Mouse (Mus musculus): ENCODE results near the gene Bcas3. TPM values are rescaled to one million over a fixed set of nuclear protein-coding genes. Genes with fewer than 3 reads are reported as not detected.

The Bcas3 gene
- total RNA-seq (2014; fragmentation: Nextera tagmentation) (33.2 and 41.3 TPM in 2 replicates), total RNA-seq (2017) (19.0 and 20.1 TPM in 2 replicates), polyA plus RNA-seq (2012) (61.0 and 74.3 TPM in 2 replicates)

DNA sequence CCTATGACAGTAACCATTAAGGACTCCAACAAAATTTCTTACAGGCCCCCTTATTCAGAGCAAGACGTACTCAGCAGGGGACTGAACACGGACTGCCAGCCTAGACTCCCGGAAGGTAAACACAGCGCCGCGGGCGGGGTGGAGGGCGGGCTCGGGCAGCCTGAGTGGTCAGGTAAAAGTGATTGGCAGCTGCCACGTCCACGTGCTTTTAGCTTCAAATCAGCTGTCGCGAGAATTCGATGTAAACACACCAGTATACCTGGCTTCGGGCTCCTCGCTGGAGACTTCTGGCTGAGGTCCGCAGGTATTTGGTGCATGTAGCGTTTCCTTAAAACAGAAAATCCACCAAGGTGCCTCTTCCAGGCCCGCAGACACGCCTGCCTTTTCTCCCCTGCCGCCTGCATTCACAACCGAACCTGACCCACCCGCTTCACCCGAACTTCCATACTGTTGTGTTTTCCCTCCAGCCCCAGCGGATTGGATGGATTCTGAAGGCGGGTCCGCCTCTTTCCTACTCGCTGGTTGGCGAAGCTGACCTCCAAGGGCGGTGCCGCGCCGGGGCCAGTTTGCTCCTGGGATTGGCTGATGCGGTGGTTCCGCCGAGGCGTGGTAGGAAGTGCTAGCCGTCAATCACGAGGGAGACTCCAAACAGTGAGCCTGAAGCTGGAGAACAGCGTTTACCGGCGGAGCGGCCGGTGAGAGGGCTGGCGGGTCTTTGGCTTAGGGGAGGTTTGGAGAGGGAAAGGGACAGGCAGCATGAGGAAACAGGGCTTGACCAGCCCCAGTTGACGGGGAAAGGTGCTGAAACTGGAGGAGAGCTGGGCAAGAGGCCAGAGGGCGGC, at the start of gene Bcas3:
TSS of gene Bcas3 (plus strand) at position 629 of the 842 bp plus-strand sequence.
- H3K9me3 ChIP-seq (replicated peaks) = no peaks in the 10 kb centered on the region
- peaks cover 22% of the 10 kb centered on the region for H3K4me1 ChIP-seq (ENCODE audit: insufficient read depth, low read depth, low read length)
- no peaks in the 10 kb centered on the region for H3K27me3 ChIP-seq (ENCODE audit: insufficient read depth, low read length)
- peak within 1 kb of the TSS; percentile 87 for H3K4me3 ChIP-seq (ENCODE audit: low read depth, low read length)
- peak; percentile 99 for DNase-seq (ENCODE audit: low spot score)
- peak; percentile 98 for ATAC-seq (ENCODE audit: extremely low read depth, insufficient number of reproducible peaks, low FRiP score, poor library complexity, severe bottlenecking)
- peaks cover 24% of the 10 kb centered on the region for H3K36me3 ChIP-seq (replicated peaks)
- TF ChIP-seq GATA2 (IDR thresholded peaks at IDR 0.05; ENCODE audit: borderline replicate concordance, low read depth, low read length) (no peak), POLR2AphosphoS5 (IDR thresholded peaks at IDR 0.05; ENCODE audit: insufficient replicate concordance, low read depth, low read length) (no peak), CTCF (IDR thresholded peaks at IDR 0.05; ENCODE audit: low read depth, low read length) (no peak), GATA1 (IDR thresholded peaks at IDR 0.05; ENCODE audit: borderline replicate concordance, low read length) (no peak), TAL1 (conservative IDR thresholded peaks at IDR 0.05; ENCODE audit: low read depth, low read length) (no peak)

DNA sequence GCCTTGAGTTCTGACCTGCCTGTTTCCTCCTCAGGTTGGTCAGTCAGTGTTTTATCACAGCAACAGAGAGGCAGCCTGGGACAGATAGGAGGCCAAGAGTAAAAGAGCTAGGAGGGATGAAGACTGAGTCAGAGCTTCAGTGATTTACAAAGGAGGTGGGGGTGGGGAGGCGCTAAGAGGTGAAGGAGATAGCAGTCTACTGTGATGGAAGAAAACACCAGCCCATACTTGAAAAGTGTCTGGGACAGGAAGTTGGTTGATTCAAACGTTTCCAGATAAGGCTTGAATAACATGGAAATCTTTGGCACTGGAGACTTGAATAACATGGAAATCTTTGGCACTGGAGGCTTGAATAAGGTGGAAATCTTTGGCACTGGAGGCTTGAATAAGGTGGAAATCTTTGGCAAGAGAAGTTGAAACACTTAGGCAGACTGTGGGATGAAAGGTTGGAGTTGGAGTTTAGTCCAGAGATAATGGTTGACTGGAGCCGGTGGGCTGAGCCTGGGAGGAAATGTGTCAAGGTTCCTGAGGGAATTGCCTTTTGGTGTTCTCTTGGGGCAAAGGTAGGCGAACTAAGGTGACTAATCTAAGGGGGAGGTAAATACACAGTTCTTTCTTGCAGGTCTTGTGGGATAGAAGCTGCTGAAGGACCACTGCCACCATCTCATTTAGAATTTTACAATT, 46.2 kb upstream of the Bcas3 start:
- Histone ChIP-seq H3K9me3 (replicated peaks) (no peaks in the 10 kb centered on the region), H3K4me3 (ENCODE audit: low read depth, low read length) (no peak overlapping the region), H3K4me1 (ENCODE audit: insufficient read depth, low read depth, low read length) (peaks cover 16% of the 10 kb centered on the region), H3K36me3 (replicated peaks) (no peaks in the 10 kb centered on the region), H3K27me3 (ENCODE audit: insufficient read depth, low read length) (no peaks in the 10 kb centered on the region)
- no peak for DNase-seq (ENCODE audit: low spot score)
- no peak for TF ChIP-seq CTCF (IDR thresholded peaks at IDR 0.05; ENCODE audit: low read depth, low read length)
- no peak for TF ChIP-seq GATA1 (IDR thresholded peaks at IDR 0.05; ENCODE audit: borderline replicate concordance, low read length)
- TF ChIP-seq GATA2 (IDR thresholded peaks at IDR 0.05; ENCODE audit: borderline replicate concordance, low read depth, low read length) = no peak
- no peak for TF ChIP-seq POLR2AphosphoS5 (IDR thresholded peaks at IDR 0.05; ENCODE audit: insufficient replicate concordance, low read depth, low read length)
- TF ChIP-seq TAL1 (conservative IDR thresholded peaks at IDR 0.05; ENCODE audit: low read depth, low read length) = no peak
- ATAC-seq (ENCODE audit: extremely low read depth, insufficient number of reproducible peaks, low FRiP score, poor library complexity, severe bottlenecking) = no peak

DNA sequence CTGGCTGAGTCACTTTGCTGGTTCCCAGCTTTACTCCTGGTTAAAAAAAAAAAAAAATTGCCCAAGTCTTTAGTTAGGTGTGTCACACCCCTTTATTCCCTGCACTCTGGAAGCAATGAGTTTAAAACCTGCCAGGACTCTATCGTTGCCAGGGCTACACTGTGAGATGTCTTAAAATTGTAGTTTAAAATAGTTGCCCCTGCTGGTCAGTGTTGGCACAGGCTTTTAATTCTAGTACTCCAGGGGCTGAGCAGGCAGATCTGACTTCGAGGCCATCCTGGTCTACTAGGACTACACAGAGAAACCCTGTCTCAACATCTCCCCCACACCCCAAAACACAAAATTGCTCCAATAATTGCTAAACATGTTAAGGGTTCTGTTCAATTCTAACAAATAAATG, 44.2 kb upstream of the Bcas3 start:
- ATAC-seq (ENCODE audit: extremely low read depth, insufficient number of reproducible peaks, low FRiP score, poor library complexity, severe bottlenecking) = no peak
- no peak for TF ChIP-seq TAL1 (conservative IDR thresholded peaks at IDR 0.05; ENCODE audit: low read depth, low read length)
- no peak for TF ChIP-seq POLR2AphosphoS5 (IDR thresholded peaks at IDR 0.05; ENCODE audit: insufficient replicate concordance, low read depth, low read length)
- TF ChIP-seq GATA2 (IDR thresholded peaks at IDR 0.05; ENCODE audit: borderline replicate concordance, low read depth, low read length) = no peak
- no peak for TF ChIP-seq GATA1 (IDR thresholded peaks at IDR 0.05; ENCODE audit: borderline replicate concordance, low read length)
- 0 out of 2 replicates have a peak, but pooled peaks have one; percentile 11 for TF ChIP-seq CTCF (IDR thresholded peaks at IDR 0.05; ENCODE audit: low read depth, low read length)
- H3K27me3 ChIP-seq (ENCODE audit: insufficient read depth, low read length) = no peaks in the 10 kb centered on the region
- H3K36me3 ChIP-seq (replicated peaks) = peaks cover 7% of the 10 kb centered on the region
- H3K4me3 ChIP-seq (ENCODE audit: low read depth, low read length) = no peak overlapping the region
- no peaks in the 10 kb centered on the region for H3K9me3 ChIP-seq (replicated peaks)
- H3K4me1 ChIP-seq (ENCODE audit: insufficient read depth, low read depth, low read length) = peaks cover 27% of the 10 kb centered on the region
- DNase-seq (ENCODE audit: low spot score) = no peak

DNA sequence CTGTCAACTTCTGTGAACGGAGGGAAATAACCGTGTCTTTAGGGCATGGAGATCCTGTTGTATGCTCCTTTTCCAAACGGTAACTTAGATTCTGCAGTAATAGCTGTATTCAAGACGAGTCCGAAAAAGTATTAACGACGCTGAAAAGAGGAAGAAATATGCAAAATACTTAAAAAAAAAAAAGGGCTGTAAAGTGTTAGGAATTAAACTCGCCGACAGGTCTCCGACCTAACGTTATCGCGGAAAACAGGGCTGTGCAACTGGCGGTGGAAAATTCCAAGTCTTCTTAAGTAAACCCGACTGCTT, 42.6 kb upstream of the Bcas3 start:
- Histone ChIP-seq H3K27me3 (ENCODE audit: insufficient read depth, low read length) (no peaks in the 10 kb centered on the region), H3K4me1 (ENCODE audit: insufficient read depth, low read depth, low read length) (peaks cover 35% of the 10 kb centered on the region), H3K36me3 (replicated peaks) (peaks cover 18% of the 10 kb centered on the region), H3K9me3 (replicated peaks) (no peaks in the 10 kb centered on the region), H3K4me3 (ENCODE audit: low read depth, low read length) (peak overlapping the region; percentile 91)
- ATAC-seq (ENCODE audit: extremely low read depth, insufficient number of reproducible peaks, low FRiP score, poor library complexity, severe bottlenecking) (no peak), DNase-seq (ENCODE audit: low spot score) (no peak)
- no peak for TF ChIP-seq GATA1 (IDR thresholded peaks at IDR 0.05; ENCODE audit: borderline replicate concordance, low read length)
- no peak for TF ChIP-seq GATA2 (IDR thresholded peaks at IDR 0.05; ENCODE audit: borderline replicate concordance, low read depth, low read length)
- TF ChIP-seq CTCF (IDR thresholded peaks at IDR 0.05; ENCODE audit: low read depth, low read length) = no peak
- no peak for TF ChIP-seq POLR2AphosphoS5 (IDR thresholded peaks at IDR 0.05; ENCODE audit: insufficient replicate concordance, low read depth, low read length)
- TF ChIP-seq TAL1 (conservative IDR thresholded peaks at IDR 0.05; ENCODE audit: low read depth, low read length) = no peak

DNA sequence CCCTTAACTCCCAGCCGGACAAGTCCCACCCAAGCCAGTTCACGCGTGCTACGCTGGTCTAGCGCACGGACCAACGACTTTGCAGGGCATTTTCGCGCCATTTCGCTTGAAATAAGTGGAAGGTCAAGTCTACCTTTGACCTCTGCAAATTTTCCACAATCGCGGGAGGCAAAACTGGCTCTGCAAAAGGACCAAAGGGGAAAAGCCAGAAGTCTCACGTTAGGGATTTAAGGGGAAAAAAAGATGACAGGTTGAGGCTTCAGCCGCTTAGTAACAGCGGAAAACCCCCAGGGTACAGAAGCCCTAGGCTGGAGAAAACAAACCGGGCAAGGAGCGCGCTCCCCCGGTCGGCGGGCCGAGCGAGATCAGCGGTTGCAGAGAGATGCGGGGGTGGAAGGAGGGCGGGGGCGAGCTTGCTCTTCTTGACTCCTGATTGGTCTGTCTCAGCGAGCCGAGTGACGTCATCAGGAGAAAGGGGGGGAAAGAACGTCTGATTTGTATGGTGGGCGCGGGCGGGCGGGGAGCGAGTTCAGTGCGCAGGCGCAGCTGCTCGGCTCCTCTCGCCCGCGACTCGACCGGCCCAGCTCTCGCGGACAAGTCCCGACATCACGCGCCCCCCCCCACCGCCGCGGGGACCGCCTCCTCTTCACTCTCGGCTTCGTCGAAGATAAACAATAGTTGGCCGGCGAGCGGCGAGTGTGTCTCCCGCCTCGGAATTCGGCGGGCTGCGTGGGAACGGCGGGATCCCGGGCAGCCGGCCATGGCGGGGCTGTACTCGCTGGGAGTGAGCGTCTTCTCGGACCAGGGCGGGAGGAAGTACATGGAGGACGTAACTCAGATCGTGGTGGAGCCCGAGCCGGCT, 42.0 kb upstream of the Bcas3 start, which contains the start of gene Ppm1d:
TSS of gene Ppm1d (plus strand) at position 532 of the 862 bp plus-strand sequence.
- ATAC-seq (ENCODE audit: extremely low read depth, insufficient number of reproducible peaks, low FRiP score, poor library complexity, severe bottlenecking) = peak; percentile 92
- Histone ChIP-seq H3K9me3 (replicated peaks) (no peaks in the 10 kb centered on the region), H3K27me3 (ENCODE audit: insufficient read depth, low read length) (no peaks in the 10 kb centered on the region), H3K36me3 (replicated peaks) (peaks cover 19% of the 10 kb centered on the region), H3K4me3 (ENCODE audit: low read depth, low read length) (peak within 1 kb of the TSS; percentile 91), H3K4me1 (ENCODE audit: insufficient read depth, low read depth, low read length) (peaks cover 36% of the 10 kb centered on the region)
- no peak for TF ChIP-seq GATA1 (IDR thresholded peaks at IDR 0.05; ENCODE audit: borderline replicate concordance, low read length)
- peak; percentile 41; the same call in 1 of the 2 replicates for TF ChIP-seq POLR2AphosphoS5 (IDR thresholded peaks at IDR 0.05; ENCODE audit: insufficient replicate concordance, low read depth, low read length)
- DNase-seq (ENCODE audit: low spot score) = peak; percentile 96

Data from G1E (cell line).